Mouse (Mus musculus) cortical plate, adult 2 months (tissue): ENCODE data around the gene Vasp.

Experiments
- CTCF ChIP-seq: fragments of 200-500 bp; IDR thresholded peaks from 2 replicates; pipeline ENCODE4 v1.5.1; 2011; ENCODE audit warnings: mild to moderate bottlenecking, control low read depth, low read length; ENCODE audit not compliant: insufficient read depth; ENCODE audit errors: extremely low read depth
- POLR2A ChIP-seq: fragments of 200-500 bp; IDR thresholded peaks from 2 replicates; pipeline ENCODE4 v1.6.1; 2011; ENCODE audit warnings: mild to moderate bottlenecking, low read length, control low read depth; ENCODE audit not compliant: insufficient read depth; ENCODE audit errors: extremely low read depth

GRCm38 (mm10) chr7:19227883-19228792 lies 43.5 kb downstream of the Vasp start, which contains the start of gene Opa3:
- TF ChIP-seq POLR2A (peak; percentile 93), CTCF (peak; percentile 37)
